Mouse (Mus musculus): ENCODE measurements around the gene Cd4. TPM values are rescaled to one million over a fixed set of nuclear protein-coding genes. Genes with fewer than 3 reads are reported as not detected.

The Cd4 gene
- polyA plus RNA-seq (2021; fragmentation: Nextera tagmentation), result 5.7 and 6.2 TPM in 2 replicates
- long read RNA-seq, experiment 1, partial matches to known transcripts, result 52 of 61 reads
- long read RNA-seq, experiment 1, other reads (novel, unspliced or antisense), result 9 of 61 reads
- long read RNA-seq, experiment 2, partial matches to known transcripts, result 9 of 14 reads
- long read RNA-seq, experiment 2, other reads (novel, unspliced or antisense), result 5 of 14 reads

GRCm38 (mm10) chr6:124887986-124888385 is at the start of gene Cd4:
Cd4 (minus strand) TSS chr6:124888221.

GRCm38 (mm10) chr6:124930754-124931524 is 42.9 kb upstream of the Cd4 start, which contains the start of gene Mlf2:
Mlf2 (plus strand) TSS chr6:124931386.

GRCm38 (mm10) chr6:124919695-124920317 is 31.8 kb upstream of the Cd4 start, which contains the start of gene Ptms:
Ptms (minus strand) TSS chr6:124920103.

DNA sequence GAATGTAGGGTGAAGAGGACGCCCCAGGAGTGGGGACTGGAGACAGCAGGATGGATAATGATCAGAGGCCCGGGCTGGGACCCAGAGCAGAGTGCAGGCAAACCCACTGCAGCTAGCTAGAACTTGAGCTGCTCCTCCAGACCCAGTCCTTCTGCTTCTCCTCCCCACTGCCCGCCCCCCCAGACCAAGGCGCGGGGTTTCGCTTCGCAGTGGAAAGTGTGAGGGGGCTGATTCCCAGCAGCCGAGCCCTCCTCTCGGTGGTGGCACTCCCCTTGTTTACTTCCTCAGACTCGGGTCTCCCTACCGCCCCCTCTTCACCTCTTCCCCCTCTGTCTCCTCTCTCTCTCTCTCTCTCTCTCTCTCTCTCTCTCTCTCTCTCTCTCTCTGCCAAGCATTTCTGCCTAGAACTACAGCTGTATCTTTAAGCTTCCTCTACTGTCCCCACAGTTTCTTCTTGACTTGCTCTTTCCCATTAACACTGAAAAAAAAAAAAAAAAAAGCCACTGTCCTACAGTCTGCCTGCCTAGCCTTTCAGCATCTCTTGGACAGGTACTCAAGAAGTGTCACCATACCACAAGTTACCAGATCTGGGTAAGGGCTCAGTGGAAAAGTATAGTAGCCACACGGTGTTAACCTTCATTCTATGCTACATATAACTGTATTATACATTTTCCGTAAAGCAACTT is 23.7 kb upstream of the Cd4 start, which contains the start of gene Lag3:
Gene Lag3, minus strand, starts transcription at position 173 of the 686 bp plus-strand sequence.

GRCm38 (mm10) chr6:124863658-124864298 is 24.2 kb downstream of the Cd4 start, which contains the start of gene Gpr162:
Gpr162 (minus strand) TSS chr6:124863983.

DNA sequence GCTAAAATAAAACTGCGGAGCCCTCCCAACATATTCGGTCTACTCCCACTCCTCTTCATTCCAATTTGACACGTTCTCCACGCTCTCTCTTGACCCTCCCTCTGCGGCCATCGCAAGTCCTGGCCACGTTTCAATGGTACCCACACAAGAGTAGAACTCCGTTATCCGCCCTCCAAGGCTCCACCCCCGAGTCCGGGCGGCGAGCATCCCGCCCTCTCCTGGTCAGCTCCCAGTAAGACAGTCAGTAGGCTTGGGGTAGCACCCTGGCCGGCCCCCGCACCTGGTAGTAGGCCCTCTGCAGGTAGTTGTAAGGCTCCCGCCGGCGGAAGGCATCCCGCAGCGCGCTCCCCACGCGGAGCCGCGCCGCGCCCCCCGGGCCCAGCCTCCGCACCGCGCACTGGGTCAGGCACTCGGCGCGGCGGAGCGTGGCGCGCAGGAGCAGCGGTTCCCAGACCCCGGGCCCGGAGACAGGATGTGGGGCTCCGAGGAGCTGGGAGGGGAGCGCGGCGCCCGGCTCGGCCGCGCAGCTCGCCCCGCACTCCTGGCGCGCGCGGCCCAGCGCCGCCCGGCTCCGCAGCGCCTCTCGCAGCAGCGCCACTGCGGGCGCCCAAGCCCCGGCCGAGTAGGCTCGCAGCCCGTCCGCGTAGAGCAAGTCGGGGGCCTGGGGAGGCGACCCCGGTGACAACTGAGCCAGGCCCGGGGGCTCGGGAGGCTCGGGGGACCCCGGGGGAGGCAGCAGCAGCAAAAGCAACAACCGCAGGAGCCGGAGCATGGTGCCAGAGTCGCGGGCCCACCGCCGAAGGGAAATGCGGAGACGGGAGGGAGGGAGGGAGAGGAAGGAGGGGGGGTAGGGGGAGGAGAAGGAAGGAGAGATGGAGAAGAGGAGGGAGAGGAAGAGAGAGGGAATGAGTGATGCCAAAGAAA is 30.8 kb downstream of the Cd4 start, which contains the start of gene P3h3:
Gene P3h3, minus strand, starts transcription at position 837 of the 924 bp plus-strand sequence.

GRCm38 (mm10) chr6:124840241-124841167 is 47.5 kb downstream of the Cd4 start, which contains the start of gene Gnb3:
Gnb3 (minus strand) TSS chr6:124840275.

GRCm38 (mm10) chr6:124828868-124829798 is 58.9 kb downstream of the Cd4 start, which contains the start of the genes Usp5 and Cdca3:
Usp5 (minus strand) TSS chr6:124829484.
Cdca3 (plus strand) TSS chr6:124829547.

Other genes with a start within 250 kb of the Cd4 start
- gene Lpcat3, start 225.2 kb downstream of the Cd4 start, polyA plus RNA-seq (2021; fragmentation: Nextera tagmentation), result 14.8 and 15.8 TPM in 2 replicates
- gene Emg1, start 176.0 kb downstream of the Cd4 start, polyA plus RNA-seq (2021; fragmentation: Nextera tagmentation), result 81.8 and 92.0 TPM in 2 replicates
- gene Phb2, start 175.9 kb downstream of the Cd4 start, polyA plus RNA-seq (2021; fragmentation: Nextera tagmentation), result 143 and 147 TPM in 2 replicates
- gene Ptpn6, start 149.5 kb downstream of the Cd4 start, polyA plus RNA-seq (2021; fragmentation: Nextera tagmentation), result 3.5 and 5.4 TPM in 2 replicates
- 1,134 and 1,230 TPM in 2 replicates for gene Grcc10, start 146.8 kb downstream of the Cd4 start, polyA plus RNA-seq (2021; fragmentation: Nextera tagmentation)
- not detected in 2 replicates for gene Gm45234, start 132.2 kb downstream of the Cd4 start, polyA plus RNA-seq (2021; fragmentation: Nextera tagmentation)
- 12.8 and 30.3 TPM in 2 replicates for gene Atn1, start 131.7 kb downstream of the Cd4 start, polyA plus RNA-seq (2021; fragmentation: Nextera tagmentation)
- gene Eno2, start 118.5 kb downstream of the Cd4 start, polyA plus RNA-seq (2021; fragmentation: Nextera tagmentation), result 524 and 939 TPM in 2 replicates
- 0.85 and 2.2 TPM in 2 replicates for gene Lrrc23, start 108.5 kb downstream of the Cd4 start, polyA plus RNA-seq (2021; fragmentation: Nextera tagmentation)
- gene Spsb2, start 79.6 kb downstream of the Cd4 start, polyA plus RNA-seq (2021; fragmentation: Nextera tagmentation), result 3.9 and 5.0 TPM in 2 replicates
- gene Tpi1, start 73.9 kb downstream of the Cd4 start, polyA plus RNA-seq (2021; fragmentation: Nextera tagmentation), result 1,295 and 1,347 TPM in 2 replicates
- 82.3 and 115 TPM in 2 replicates for gene Usp5, start 58.7 kb downstream of the Cd4 start, polyA plus RNA-seq (2021; fragmentation: Nextera tagmentation)
- 0.65 and 0.78 TPM in 2 replicates for gene Cdca3, start 58.7 kb downstream of the Cd4 start, polyA plus RNA-seq (2021; fragmentation: Nextera tagmentation)
- gene Gnb3, start 47.9 kb downstream of the Cd4 start, polyA plus RNA-seq (2021; fragmentation: Nextera tagmentation), result not detected in 2 replicates
- 0.99 and 5.6 TPM in 2 replicates for gene P3h3, start 30.5 kb downstream of the Cd4 start, polyA plus RNA-seq (2021; fragmentation: Nextera tagmentation)
- 0.87 and 14.7 TPM in 2 replicates for gene Gpr162, start 24.2 kb downstream of the Cd4 start, polyA plus RNA-seq (2021; fragmentation: Nextera tagmentation)
- 7.3 and 8.8 TPM in 2 replicates for gene Lag3, start 23.5 kb upstream of the Cd4 start, polyA plus RNA-seq (2021; fragmentation: Nextera tagmentation)
- gene Ptms, start 31.9 kb upstream of the Cd4 start, polyA plus RNA-seq (2021; fragmentation: Nextera tagmentation), result 367 and 833 TPM in 2 replicates
- gene Mlf2, start 43.2 kb upstream of the Cd4 start, polyA plus RNA-seq (2021; fragmentation: Nextera tagmentation), result 569 and 770 TPM in 2 replicates
- 254 TPM in 2 replicates for gene Cops7a, start 77.3 kb upstream of the Cd4 start, polyA plus RNA-seq (2021; fragmentation: Nextera tagmentation)
- 42.6 and 156 TPM in 2 replicates for gene Pianp, start 108.5 kb upstream of the Cd4 start, polyA plus RNA-seq (2021; fragmentation: Nextera tagmentation)
- 4.7 and 11.8 TPM in 2 replicates for gene Zfp384, start 120.9 kb upstream of the Cd4 start, polyA plus RNA-seq (2021; fragmentation: Nextera tagmentation)
- 61.4 and 67.8 TPM in 2 replicates for gene Ing4, start 151.5 kb upstream of the Cd4 start, polyA plus RNA-seq (2021; fragmentation: Nextera tagmentation)
- 1.3 and 2.3 TPM in 2 replicates for gene Acrbp, start 161.5 kb upstream of the Cd4 start, polyA plus RNA-seq (2021; fragmentation: Nextera tagmentation)
- gene Lpar5, start 179.7 kb upstream of the Cd4 start, polyA plus RNA-seq (2021; fragmentation: Nextera tagmentation), result 0.87 and 1.2 TPM in 2 replicates
- gene Chd4, start 207.8 kb upstream of the Cd4 start, polyA plus RNA-seq (2021; fragmentation: Nextera tagmentation), result 52.1 and 67.3 TPM in 2 replicates
- 14.6 and 14.8 TPM in 2 replicates for gene Nop2, start 243.7 kb upstream of the Cd4 start, polyA plus RNA-seq (2021; fragmentation: Nextera tagmentation)